Mouse (Mus musculus) testis, adult 2 months (tissue): ENCODE results near the gene Eif2ak4. TPM values are rescaled to one million over a fixed set of nuclear protein-coding genes. Genes with fewer than 3 reads are reported as not detected.

Source experiments
- H3K27ac ChIP-seq: fragments of 200-500 bp; 2 replicates; pipeline ENCODE4 v1.5.1; 2012; ENCODE audit warnings: low read depth, low read length; ENCODE audit not compliant: control insufficient read depth, insufficient read depth
- H3K27me3 ChIP-seq: fragments of 200-500 bp; 2 replicates; pipeline ENCODE4 v1.6.1; 2012; ENCODE audit warnings: mild to moderate bottlenecking, low read length, moderate library complexity; ENCODE audit not compliant: control insufficient read depth, insufficient read depth
- H3K36me3 ChIP-seq: fragments of 200-500 bp; 2 replicates; pipeline ENCODE4 v1.6.1; 2012; ENCODE audit warnings: mild to moderate bottlenecking, low read length; ENCODE audit not compliant: control insufficient read depth, insufficient read depth
- H3K4me1 ChIP-seq: fragments of 200-500 bp; 2 replicates; pipeline ENCODE4 v1.6.1; 2012; ENCODE audit warnings: low read length; ENCODE audit not compliant: control insufficient read depth, insufficient read depth
- H3K4me3 ChIP-seq: fragments of 200-500 bp; 2 replicates; pipeline ENCODE4 v1.5.1; 2012; ENCODE audit warnings: low read depth, mild to moderate bottlenecking, low read length, moderate library complexity, mixed read lengths; ENCODE audit not compliant: control insufficient read depth
- CTCF ChIP-seq: fragments of 200-500 bp; IDR thresholded peaks from 2 replicates; pipeline ENCODE4 v1.5.1; 2012; ENCODE audit warnings: low read depth, mild to moderate bottlenecking, inconsistent platforms, low read length, moderate library complexity; ENCODE audit not compliant: control insufficient read depth, insufficient read depth, insufficient replicate concordance
- POLR2A ChIP-seq: fragments of 200-500 bp; IDR thresholded peaks from 2 replicates; pipeline ENCODE4 v1.6.1; 2012; ENCODE audit warnings: low read depth, mild to moderate bottlenecking, inconsistent platforms, low read length, moderate library complexity; ENCODE audit not compliant: control insufficient read depth
- polyA plus RNA-seq: library from polyadenylated mRNA; depleted of rRNA; stranded (reverse); fragments of >200 nt; gene quantifications from 2 replicates; pipeline ENCODE4 v1.2.3, GENCODE M21; 2012

The Eif2ak4 gene
- polyA plus RNA-seq, 1 experiment = 4.5 TPM

GRCm38 (mm10) chr2:118389569-118389968, 1.2 kb downstream of the Eif2ak4 start:
- no peak overlapping the region for H3K27ac ChIP-seq
- H3K4me1 ChIP-seq = peaks cover 5% of the 10 kb centered on the region; the same call in 1 of the 2 replicates
- no peak overlapping the region for H3K4me3 ChIP-seq
- TF ChIP-seq CTCF = no peak
- no peak for TF ChIP-seq POLR2A
- no peaks in the 10 kb centered on the region for H3K27me3 ChIP-seq
- H3K36me3 ChIP-seq = no peaks in the 10 kb centered on the region

DNA sequence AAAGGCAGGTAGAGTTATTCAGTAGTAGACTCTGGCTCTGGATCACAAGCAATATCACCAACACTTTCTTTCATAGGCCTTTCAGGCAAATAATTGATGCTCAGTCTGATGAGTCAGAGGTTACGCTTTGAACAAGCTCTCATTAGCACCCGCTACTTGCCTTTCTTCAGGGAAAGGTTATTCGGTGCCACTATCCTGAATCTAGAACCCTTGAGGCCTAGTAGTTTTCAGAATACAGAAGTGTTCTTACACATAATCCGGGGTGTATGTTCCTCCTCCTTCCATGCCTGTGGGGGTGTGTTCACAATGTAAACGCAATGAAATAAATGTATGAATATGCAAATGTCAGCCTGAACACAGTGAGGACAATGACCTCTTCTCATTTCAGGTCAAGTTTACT, 1.7 kb downstream of the Eif2ak4 start:
- H3K36me3 ChIP-seq = no peaks in the 10 kb centered on the region
- no peak overlapping the region for H3K4me3 ChIP-seq
- no peaks in the 10 kb centered on the region for H3K27me3 ChIP-seq
- peaks cover 5% of the 10 kb centered on the region; the same call in 1 of the 2 replicates for H3K4me1 ChIP-seq
- TF ChIP-seq CTCF = no peak
- TF ChIP-seq POLR2A = no peak
- H3K27ac ChIP-seq = no peak overlapping the region

DNA sequence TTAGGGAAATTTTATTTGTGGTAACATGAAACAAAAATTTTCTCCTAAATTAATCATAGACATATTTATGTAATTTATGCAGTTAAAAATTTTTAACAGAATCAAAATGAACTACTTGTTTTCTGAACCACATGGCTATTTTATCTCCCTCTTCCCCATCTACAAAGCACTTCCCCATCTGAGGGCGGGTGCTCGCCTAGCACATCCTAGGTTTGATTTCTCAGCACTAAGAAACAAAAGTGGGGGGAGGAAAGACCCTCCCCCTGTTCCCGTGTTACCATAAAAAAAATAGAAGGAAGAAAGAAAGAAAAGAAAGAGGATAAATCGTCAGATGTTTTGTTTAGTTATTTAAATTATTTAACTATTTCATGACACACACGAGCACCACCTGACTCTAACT, 2.8 kb downstream of the Eif2ak4 start:
- Histone ChIP-seq H3K36me3 (no peaks in the 10 kb centered on the region), H3K4me3 (no peak overlapping the region), H3K27me3 (no peaks in the 10 kb centered on the region), H3K27ac (no peak overlapping the region), H3K4me1 (peaks cover 5% of the 10 kb centered on the region; the same call in 1 of the 2 replicates)
- TF ChIP-seq CTCF = no peak
- TF ChIP-seq POLR2A = no peak

DNA sequence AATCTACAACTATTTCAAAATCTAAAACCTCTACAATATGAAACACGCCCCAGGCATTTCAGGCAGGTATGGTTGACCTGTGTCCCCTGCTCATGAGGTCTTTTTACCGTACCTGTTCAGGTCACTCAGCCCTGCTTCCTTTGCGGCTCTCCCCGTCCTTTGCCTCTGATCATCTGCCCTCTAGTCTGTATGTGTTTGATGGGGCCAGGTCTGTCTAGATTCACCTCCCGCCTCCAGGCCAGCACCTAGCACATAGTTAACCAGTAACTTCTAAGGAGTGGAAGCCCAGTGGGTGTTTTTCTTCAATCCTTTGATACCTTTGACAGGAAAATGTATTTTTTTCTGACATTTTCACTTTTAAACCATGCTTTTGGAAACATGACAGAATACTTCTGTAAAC, 11.3 kb downstream of the Eif2ak4 start:
- TF ChIP-seq CTCF (no peak), POLR2A (no peak)
- no peaks in the 10 kb centered on the region for H3K36me3 ChIP-seq
- no peaks in the 10 kb centered on the region for H3K27me3 ChIP-seq
- no peak overlapping the region for H3K27ac ChIP-seq
- no peaks in the 10 kb centered on the region for H3K4me1 ChIP-seq
- no peak overlapping the region for H3K4me3 ChIP-seq

- TF ChIP-seq POLR2A = no peak
- H3K27ac ChIP-seq = no peak overlapping the region
These were observed 13.7 kb downstream of the Eif2ak4 start for GRCm38 (mm10) chr2:118401834-118402727.

DNA sequence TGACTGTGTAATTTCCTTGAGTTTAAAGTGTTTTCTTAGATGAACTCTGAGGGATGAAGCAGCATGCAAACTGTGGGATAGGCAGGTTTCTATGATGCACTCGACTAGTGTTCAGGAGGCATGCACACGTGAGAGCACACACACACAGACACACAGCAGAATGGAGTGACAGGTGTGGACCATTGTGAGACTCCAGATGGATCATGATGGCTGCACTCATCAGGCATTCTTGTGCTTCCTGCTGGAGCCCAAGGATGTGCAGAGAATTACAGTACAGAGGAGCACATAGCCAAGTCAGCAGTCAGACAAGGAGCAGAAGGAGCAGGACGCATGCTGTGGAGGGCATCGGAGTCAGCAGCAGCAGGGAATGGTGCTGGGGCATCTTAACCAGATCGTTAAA, 15.9 kb downstream of the Eif2ak4 start:
- Histone ChIP-seq H3K27ac (no peak overlapping the region), H3K4me3 (no peak overlapping the region), H3K4me1 (no peaks in the 10 kb centered on the region), H3K27me3 (no peaks in the 10 kb centered on the region), H3K36me3 (no peaks in the 10 kb centered on the region)
- TF ChIP-seq CTCF = no peak
- TF ChIP-seq POLR2A = no peak

More at GRCm38 (mm10) chr2:118401834-118402727, 13.7 kb downstream of the Eif2ak4 start:
- Histone ChIP-seq H3K4me3 (no peak overlapping the region), H3K36me3 (no peaks in the 10 kb centered on the region), H3K4me1 (no peaks in the 10 kb centered on the region), H3K27me3 (no peaks in the 10 kb centered on the region)

GRCm38 (mm10) chr2:118405568-118405967, 17.1 kb downstream of the Eif2ak4 start:
- TF ChIP-seq CTCF (no peak), POLR2A (no peak)
- Histone ChIP-seq H3K36me3 (no peaks in the 10 kb centered on the region), H3K4me1 (no peaks in the 10 kb centered on the region), H3K4me3 (no peak overlapping the region), H3K27ac (no peak overlapping the region), H3K27me3 (no peaks in the 10 kb centered on the region)
